Mouse (Mus musculus) intestine, embryonic 15.5 days (tissue): ENCODE measurements around the gene Rhoj. TPM values are rescaled to one million over a fixed set of nuclear protein-coding genes. Genes with fewer than 3 reads are reported as not detected.
A peak's percentile ranks its signal among the peaks of the same experiment; 100 is the strongest.

Source experiments
- ATAC-seq: fragments of 200-750 bp; cut with Nextera tagmentation; 2 replicates; pipeline ENCODE4 v1.8.0; 2017; ENCODE audit warnings: moderate TSS enrichment, moderate library complexity
- H3K27ac ChIP-seq: fragments of 300-500 bp; sonication (generic); 2 replicates; pipeline ENCODE4 v1.5.1; 2015; ENCODE audit warnings: mild to moderate bottlenecking, inconsistent platforms
- H3K27me3 ChIP-seq: fragments of 300-500 bp; sonication (generic); replicated peaks from 2 replicates; pipeline ENCODE4 v1.6.1; 2015; ENCODE audit warnings: inconsistent platforms
- H3K36me3 ChIP-seq: fragments of 300-500 bp; sonication (generic); 2 replicates; pipeline ENCODE4 v1.6.1; 2015; ENCODE audit warnings: inconsistent platforms
- H3K4me1 ChIP-seq: fragments of 300-500 bp; sonication (generic); replicated peaks from 2 replicates; pipeline ENCODE4 v1.6.1; 2015; ENCODE audit warnings: inconsistent platforms
- H3K4me2 ChIP-seq: fragments of 300-500 bp; sonication (generic); replicated peaks from 2 replicates; pipeline ENCODE4 v1.6.1; 2015; ENCODE audit warnings: mild to moderate bottlenecking, inconsistent platforms
- H3K4me3 ChIP-seq: fragments of 300-500 bp; sonication (generic); replicated peaks from 2 replicates; pipeline ENCODE4 v1.5.1; 2015; ENCODE audit warnings: inconsistent platforms
- H3K9ac ChIP-seq: fragments of 300-500 bp; sonication (generic); 2 replicates; pipeline ENCODE4 v1.6.1; 2015; ENCODE audit warnings: inconsistent platforms
- H3K9me3 ChIP-seq: fragments of 300-500 bp; sonication (generic); 2 replicates; pipeline ENCODE4 v1.6.1; 2016; ENCODE audit warnings: inconsistent platforms
- WGBS: fragments of 180-500 bp; shearing (Covaris S2); methylation state at CpG from one replicate; pipeline ENCODE4 v1.1.7; 2015; 5-methylcytosine and 5-hydroxymethylcytosine counted together
- polyA plus RNA-seq: library from polyadenylated mRNA; unstranded; fragments of >200 nt; fragmentation: Nextera tagmentation; extraction: Ambion mirVana; gene quantifications from 2 replicates; pipeline ENCODE4 v1.2.1, GENCODE M21; 2015

Gene Rhoj
- 37.7 and 38.4 TPM in 2 replicates for polyA plus RNA-seq

DNA sequence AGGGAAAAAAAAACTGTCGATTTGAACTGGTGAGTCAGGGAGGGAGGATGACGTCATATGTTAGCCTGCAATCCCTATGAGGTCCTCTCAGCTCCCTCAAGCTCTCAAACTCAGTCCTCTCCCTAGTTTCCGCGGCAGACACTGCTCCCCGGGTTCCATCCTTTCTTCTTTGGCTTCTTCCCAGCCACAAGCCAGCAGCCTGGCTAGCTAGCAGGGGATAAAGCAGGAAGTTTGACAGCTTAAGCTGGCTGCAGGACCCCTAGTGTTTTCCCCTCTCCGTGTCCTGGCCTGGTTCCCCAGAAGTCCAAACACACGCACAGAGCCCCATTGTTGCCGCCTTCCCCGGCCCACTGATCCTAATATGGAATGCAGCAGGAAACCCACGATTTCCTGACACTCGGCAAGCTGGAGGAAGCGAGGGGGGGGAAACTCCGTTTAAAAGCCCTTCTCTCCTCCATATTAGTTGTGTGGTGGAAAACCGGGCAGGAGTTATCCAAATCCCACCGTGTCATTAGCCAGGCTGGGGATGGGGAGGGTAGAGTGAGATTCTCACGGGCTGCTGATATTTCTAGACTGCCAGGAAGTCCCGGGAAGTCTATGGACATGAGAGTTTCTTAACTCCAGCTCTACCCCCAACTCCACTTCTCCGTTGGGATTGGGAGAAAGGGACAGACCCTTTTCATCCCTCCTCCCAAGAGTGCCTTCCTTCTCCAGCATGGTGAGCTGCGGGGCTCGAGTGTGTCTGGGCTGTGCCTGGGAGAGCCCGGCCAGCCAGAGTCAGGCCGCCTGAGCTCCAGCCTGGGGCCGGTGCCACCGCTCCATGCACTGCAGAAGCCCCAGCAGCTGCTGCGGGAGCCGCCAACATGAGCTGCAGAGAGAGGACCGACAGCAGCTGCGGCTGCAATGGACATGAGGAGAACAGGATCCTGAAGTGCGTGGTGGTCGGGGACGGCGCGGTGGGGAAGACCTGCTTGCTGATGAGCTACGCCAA, at the start of gene Rhoj:
Gene Rhoj (plus strand): TSS at position 362 of the 991 bp plus-strand sequence.
- peak; percentile 90 for ATAC-seq
- Histone ChIP-seq H3K27me3 (no peaks in the 10 kb centered on the region), H3K9me3 (no peaks in the 10 kb centered on the region), H3K9ac (peak within 1 kb of the TSS; percentile 70), H3K4me1 (peaks cover 13% of the 10 kb centered on the region; the same call in 1 of the 2 replicates), H3K27ac (peak within 1 kb of the TSS; percentile 94), H3K4me2 (peak within 1 kb of the TSS; percentile 88), H3K36me3 (no peaks in the 10 kb centered on the region), H3K4me3 (peak within 1 kb of the TSS; percentile 57)
- WGBS: under 1% methylated on average over 34 of the region's 34 CpGs

DNA sequence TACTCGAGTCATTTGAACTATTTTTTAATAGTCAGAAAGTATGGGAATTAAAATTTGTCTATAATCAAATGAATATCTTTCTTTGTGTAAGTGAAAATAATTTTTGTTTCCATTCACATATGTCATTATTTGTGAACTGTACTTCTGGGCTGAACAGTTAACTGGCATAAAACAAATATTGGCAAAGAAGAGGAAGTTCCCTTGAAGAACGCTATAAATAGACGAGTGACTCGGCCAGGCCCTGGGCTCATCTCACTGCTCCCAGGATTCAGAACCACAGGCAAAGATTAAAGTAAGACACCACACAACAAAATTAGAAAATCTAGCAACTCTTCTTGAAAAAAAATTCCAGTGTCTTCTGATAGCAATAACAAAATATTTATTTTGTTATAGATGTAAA, 36.4 kb upstream of the Rhoj start:
- Histone ChIP-seq H3K4me3 (no peak overlapping the region), H3K36me3 (no peaks in the 10 kb centered on the region), H3K9me3 (no peaks in the 10 kb centered on the region), H3K27me3 (no peaks in the 10 kb centered on the region), H3K4me2 (no peak overlapping the region), H3K27ac (no peak overlapping the region), H3K9ac (no peak overlapping the region), H3K4me1 (no peaks in the 10 kb centered on the region)
- no peak for ATAC-seq
- 40% methylated on average over 4 of the region's 4 CpGs for WGBS

DNA sequence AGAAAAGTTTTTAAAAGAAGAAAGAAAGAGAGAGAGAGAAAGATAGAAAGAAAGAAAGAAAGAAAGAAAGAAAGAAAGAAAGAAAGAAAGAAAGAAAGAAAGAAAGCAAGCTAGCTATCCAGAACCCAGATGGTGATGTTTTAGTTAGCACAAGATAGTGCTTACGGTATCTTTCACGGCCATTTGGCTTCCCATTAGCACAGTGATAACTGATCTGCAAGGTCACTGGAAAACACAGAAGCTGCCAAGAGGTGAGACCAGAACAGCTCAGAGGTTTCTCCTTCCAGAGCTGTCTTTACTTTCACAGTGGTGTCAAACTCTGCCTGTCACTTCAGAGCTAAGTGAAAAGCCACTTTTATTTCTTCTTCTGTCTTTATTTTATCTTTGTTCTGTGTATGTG, 32.4 kb upstream of the Rhoj start:
- Histone ChIP-seq H3K36me3 (no peaks in the 10 kb centered on the region), H3K27me3 (no peaks in the 10 kb centered on the region), H3K4me3 (no peak overlapping the region), H3K9ac (no peak overlapping the region), H3K27ac (no peak overlapping the region), H3K4me2 (no peak overlapping the region), H3K4me1 (no peaks in the 10 kb centered on the region), H3K9me3 (no peaks in the 10 kb centered on the region)
- ATAC-seq: no peak
- 53% methylated on average over 2 of the region's 2 CpGs for WGBS

DNA sequence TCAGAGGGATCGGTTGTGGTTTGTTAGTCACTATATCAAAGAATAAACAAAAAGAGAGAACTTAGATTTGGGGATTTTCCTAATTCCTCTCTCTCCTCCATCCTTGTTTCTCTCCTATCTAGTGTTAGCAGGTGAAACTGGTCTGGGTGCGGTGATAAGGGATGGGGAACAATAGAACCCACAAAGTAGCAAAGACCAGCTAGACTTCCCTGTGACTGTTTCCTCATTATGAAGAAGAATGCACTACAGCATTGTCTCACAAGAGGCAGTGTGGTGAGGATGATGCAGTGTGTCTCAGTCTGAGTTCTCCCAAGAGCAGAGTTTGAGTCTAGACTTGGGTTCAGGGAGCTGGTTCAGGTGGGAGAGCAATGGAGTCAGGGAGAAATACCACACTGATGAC, 30.7 kb upstream of the Rhoj start:
- Histone ChIP-seq H3K4me1 (no peaks in the 10 kb centered on the region), H3K27me3 (no peaks in the 10 kb centered on the region), H3K27ac (no peak overlapping the region), H3K36me3 (no peaks in the 10 kb centered on the region), H3K4me2 (no peak overlapping the region), H3K9me3 (no peaks in the 10 kb centered on the region), H3K4me3 (no peak overlapping the region), H3K9ac (no peak overlapping the region)
- WGBS: 90% methylated on average over 2 of the region's 2 CpGs
- no peak for ATAC-seq

DNA sequence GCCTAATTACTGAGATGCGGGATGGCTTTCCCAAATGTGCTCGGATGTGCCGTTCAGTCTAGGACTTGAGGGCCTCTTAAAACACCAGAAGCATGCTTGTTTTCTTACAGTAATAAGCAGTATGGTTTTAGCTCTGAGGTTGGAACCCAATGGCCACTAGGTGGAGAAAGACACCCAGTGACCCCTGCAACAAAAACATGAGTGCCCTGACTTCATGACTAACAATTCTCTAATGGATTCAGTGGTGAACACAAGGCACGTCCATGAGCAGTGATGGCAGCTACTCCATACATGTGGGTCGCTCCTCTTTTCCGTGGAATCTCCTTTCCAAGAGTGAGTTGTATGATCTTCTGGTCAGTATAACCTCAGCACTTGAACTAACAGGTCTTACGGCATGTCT, 27.6 kb upstream of the Rhoj start:
- H3K9me3 ChIP-seq: no peaks in the 10 kb centered on the region
- H3K27me3 ChIP-seq: no peaks in the 10 kb centered on the region
- no peak overlapping the region for H3K4me3 ChIP-seq
- ATAC-seq: no peak
- H3K27ac ChIP-seq: no peak overlapping the region
- H3K4me2 ChIP-seq: no peak overlapping the region
- H3K9ac ChIP-seq: no peak overlapping the region
- WGBS: 72% methylated on average over 7 of the region's 7 CpGs
- no peaks in the 10 kb centered on the region for H3K36me3 ChIP-seq
- H3K4me1 ChIP-seq: no peaks in the 10 kb centered on the region; the same call in 1 of the 2 replicates

DNA sequence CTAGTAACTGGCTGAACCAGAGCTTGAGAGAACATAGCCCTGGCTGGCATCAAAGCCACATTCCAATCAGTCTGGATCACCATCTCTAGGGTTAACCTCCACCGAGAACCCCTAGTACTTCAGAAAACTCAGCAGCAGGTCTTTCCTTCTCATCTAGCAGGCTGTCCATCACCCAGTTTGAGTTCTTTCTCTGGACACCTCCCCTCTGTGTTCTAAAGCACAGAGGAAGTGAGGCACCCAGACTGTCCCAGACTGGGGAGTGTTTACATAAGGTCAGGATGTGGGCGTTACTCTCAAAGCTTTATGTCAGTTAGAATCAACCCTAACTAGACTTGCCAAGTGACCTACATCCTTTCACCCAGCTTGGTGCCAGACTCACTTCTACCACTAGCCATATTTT, 24.9 kb upstream of the Rhoj start:
- Histone ChIP-seq H3K9ac (no peak overlapping the region), H3K36me3 (no peaks in the 10 kb centered on the region), H3K4me2 (no peak overlapping the region), H3K27me3 (no peaks in the 10 kb centered on the region), H3K9me3 (no peaks in the 10 kb centered on the region), H3K4me1 (no peaks in the 10 kb centered on the region; the same call in 1 of the 2 replicates), H3K4me3 (no peak overlapping the region), H3K27ac (no peak overlapping the region)
- peak; percentile 61; the same call in 1 of the 2 replicates for ATAC-seq
- 27% methylated on average over 2 of the region's 2 CpGs for WGBS

DNA sequence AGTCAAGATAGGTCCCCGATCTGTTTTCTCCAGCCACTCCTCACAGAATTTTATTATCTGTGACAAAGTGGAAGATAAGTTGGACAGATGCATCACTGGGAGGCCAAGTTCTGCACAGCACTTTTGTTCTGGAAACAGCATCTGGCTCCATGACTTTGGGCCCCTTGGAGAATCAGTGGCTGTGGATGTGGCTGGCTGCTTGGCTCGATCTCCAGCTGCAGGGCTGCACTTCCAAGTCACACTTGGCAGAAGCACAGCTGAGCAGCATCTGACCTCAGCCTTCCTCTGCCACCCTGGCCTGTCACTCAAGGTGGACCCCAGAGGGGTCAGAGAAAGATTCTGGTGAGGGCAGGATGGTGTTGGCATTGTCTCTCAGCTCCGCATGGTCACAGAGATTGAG, 22.0 kb upstream of the Rhoj start:
- Histone ChIP-seq H3K9me3 (no peaks in the 10 kb centered on the region), H3K9ac (no peak overlapping the region), H3K4me1 (no peaks in the 10 kb centered on the region; the same call in 1 of the 2 replicates), H3K4me2 (no peak overlapping the region), H3K27me3 (no peaks in the 10 kb centered on the region), H3K4me3 (no peak overlapping the region), H3K27ac (no peak overlapping the region), H3K36me3 (no peaks in the 10 kb centered on the region)
- ATAC-seq: no peak
- 67% methylated on average over 3 of the region's 3 CpGs for WGBS

DNA sequence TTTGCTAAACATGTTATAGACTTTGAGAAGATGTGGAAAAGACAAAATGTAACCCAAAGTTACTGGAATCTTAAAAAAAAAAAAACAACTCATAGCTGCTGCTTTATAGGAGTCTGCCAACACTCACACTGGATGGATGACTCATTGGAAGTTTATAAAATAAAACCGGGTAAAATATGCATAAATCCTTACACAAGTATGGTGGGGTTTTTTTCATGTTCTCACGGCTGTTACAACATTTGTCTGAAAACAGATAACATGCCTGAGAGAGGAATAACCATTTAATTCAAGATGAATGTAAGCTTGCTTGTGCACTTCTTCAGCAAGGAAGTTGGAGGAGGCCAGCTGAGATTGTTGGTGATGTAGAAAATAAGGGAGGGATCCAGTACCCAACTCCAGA, 17.6 kb upstream of the Rhoj start:
- no peaks in the 10 kb centered on the region for H3K4me1 ChIP-seq
- no peak for ATAC-seq

DNA sequence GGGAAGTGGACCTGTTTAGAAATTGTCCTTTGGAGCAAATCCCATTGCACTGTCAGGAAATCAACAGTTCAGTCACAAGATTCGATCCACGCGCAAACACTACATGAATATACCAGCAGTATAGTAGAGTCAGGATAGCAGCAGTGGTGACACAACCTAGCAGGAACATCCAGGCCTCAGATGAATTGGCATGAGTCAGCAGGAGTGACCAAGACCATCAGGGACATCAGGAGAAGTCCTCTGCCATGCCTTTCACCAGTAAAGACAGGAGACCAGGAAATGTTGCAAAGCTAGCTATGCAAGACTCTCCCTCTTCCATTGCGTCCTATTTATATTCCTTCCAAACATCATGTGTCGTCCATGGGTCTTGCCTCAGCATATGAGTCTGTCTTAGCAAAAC, 16.6 kb upstream of the Rhoj start:
- H3K36me3 ChIP-seq: no peaks in the 10 kb centered on the region
- 92% methylated on average over 5 of the region's 5 CpGs for WGBS

More for the DNA sequence above, 17.6 kb upstream of the Rhoj start:
- Histone ChIP-seq H3K27me3 (no peaks in the 10 kb centered on the region), H3K9me3 (no peaks in the 10 kb centered on the region), H3K9ac (no peak overlapping the region), H3K27ac (no peak overlapping the region), H3K4me3 (no peak overlapping the region), H3K4me2 (no peak overlapping the region), H3K36me3 (no peaks in the 10 kb centered on the region)
- WGBS: 45% methylated on average over 2 of the region's 2 CpGs

DNA sequence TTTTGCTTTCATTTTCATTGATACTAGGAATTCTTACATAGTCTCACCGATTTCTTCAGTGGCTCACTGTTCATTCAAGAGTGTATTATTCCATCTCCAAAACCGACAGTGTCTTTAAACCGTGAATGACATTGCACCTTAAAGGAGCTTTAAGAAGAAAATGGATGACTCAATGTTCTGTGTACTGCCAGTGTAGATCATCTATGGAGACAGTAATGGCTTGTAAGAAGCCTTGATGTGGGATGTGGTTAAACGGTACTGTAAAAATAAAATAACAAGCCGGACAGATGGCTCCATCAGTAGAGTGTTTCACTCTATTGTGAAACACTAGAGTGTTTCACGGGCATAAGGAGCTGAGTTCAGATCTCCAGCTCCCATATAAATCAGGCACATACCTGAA, 15.2 kb upstream of the Rhoj start:
- Histone ChIP-seq H3K4me1 (no peaks in the 10 kb centered on the region), H3K9me3 (no peaks in the 10 kb centered on the region), H3K27ac (no peak overlapping the region), H3K27me3 (no peaks in the 10 kb centered on the region), H3K4me3 (no peak overlapping the region), H3K36me3 (no peaks in the 10 kb centered on the region), H3K9ac (no peak overlapping the region), H3K4me2 (no peak overlapping the region)
- no peak for ATAC-seq
- WGBS: 89% methylated on average over 6 of the region's 6 CpGs

More for the DNA sequence above, 16.6 kb upstream of the Rhoj start:
- Histone ChIP-seq H3K9ac (no peak overlapping the region), H3K4me3 (no peak overlapping the region), H3K27me3 (no peaks in the 10 kb centered on the region), H3K27ac (no peak overlapping the region), H3K9me3 (no peaks in the 10 kb centered on the region), H3K4me1 (no peaks in the 10 kb centered on the region), H3K4me2 (no peak overlapping the region)
- no peak for ATAC-seq

DNA sequence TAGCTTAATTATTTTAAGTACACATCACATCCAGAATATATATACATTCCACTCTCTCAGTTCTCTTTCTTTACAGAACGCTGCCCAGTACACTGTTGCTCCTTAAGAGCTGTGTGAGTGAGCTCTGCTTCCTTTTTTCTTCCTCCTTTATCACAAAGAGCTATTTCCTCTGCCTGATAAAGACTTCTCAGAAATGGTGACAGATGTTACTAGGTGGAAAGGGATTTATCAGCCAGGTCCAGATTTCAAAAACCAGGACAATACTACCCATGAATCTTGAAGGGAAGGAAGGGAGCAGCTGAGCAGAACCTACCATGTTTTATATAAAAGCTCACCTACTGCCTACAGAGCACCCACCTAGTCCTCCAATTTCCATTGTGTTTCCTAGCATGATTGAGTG, 8.3 kb upstream of the Rhoj start:
- WGBS: 45% methylated on average over 1 of the region's 1 CpGs
- Histone ChIP-seq H3K36me3 (no peaks in the 10 kb centered on the region), H3K9ac (no peak overlapping the region), H3K4me3 (no peak overlapping the region), H3K4me1 (no peaks in the 10 kb centered on the region), H3K27me3 (no peaks in the 10 kb centered on the region), H3K27ac (no peak overlapping the region), H3K9me3 (no peaks in the 10 kb centered on the region), H3K4me2 (no peak overlapping the region)
- ATAC-seq: no peak

DNA sequence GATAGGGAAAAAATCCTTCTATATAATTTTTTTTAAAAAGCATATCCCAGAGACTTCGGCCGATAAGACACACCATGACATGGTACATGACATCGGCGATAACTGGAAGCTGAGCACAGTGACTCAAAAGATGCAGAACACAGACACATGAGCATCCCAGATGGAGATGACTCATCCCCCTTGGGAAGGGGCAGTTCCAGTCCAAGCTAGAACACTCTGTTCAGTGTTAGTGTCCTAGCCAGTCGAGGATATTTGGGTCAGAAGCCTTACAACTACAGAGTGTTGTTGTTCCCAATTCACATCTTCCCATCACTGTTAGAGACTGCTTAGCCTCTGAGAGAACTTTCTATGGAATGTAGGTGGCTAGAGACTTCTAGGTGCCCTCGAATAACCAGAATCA, 4.0 kb upstream of the Rhoj start:
- H3K9me3 ChIP-seq: no peaks in the 10 kb centered on the region
- no peak overlapping the region for H3K4me3 ChIP-seq
- peaks cover 7% of the 10 kb centered on the region; the same call in 1 of the 2 replicates for H3K4me1 ChIP-seq
- no peak overlapping the region for H3K9ac ChIP-seq
- H3K4me2 ChIP-seq: no peak overlapping the region
- ATAC-seq: no peak
- H3K27me3 ChIP-seq: no peaks in the 10 kb centered on the region
- H3K27ac ChIP-seq: no peak overlapping the region
- WGBS: 85% methylated on average over 6 of the region's 6 CpGs
- H3K36me3 ChIP-seq: no peaks in the 10 kb centered on the region

DNA sequence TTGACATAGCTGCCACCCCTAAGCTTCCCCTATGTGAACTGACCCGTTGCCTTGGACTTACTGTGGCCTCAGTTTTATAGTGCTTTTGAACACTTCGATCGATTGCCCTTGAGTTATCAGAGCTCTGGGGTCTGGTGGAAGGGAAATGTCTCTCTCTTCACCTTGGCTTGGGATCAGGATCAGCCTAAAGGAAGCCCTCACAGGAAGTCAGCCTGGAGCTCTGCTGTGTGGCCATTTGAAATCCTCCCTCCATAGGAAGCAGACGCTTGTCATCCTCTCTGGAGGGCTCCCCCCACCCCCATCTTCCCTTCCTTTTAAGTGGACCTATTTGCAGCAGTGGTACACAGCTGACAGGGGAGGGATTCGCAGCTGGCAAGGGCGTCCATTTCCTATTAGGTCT, 1.6 kb downstream of the Rhoj start:
- Histone ChIP-seq H3K4me1 (peaks cover 13% of the 10 kb centered on the region; the same call in 1 of the 2 replicates), H3K4me3 (peak overlapping the region; percentile 20), H3K36me3 (no peaks in the 10 kb centered on the region), H3K9me3 (no peaks in the 10 kb centered on the region), H3K9ac (no peak overlapping the region), H3K4me2 (peak overlapping the region; percentile 88), H3K27ac (peak overlapping the region; percentile 7; the same call in 1 of the 2 replicates), H3K27me3 (no peaks in the 10 kb centered on the region)
- WGBS: 50% methylated on average over 6 of the region's 6 CpGs
- no peak for ATAC-seq
